Mouse (Mus musculus) stomach, embryonic 15.5 days (tissue): Measurements from ENCODE around the gene Ccl6. TPM values are rescaled to one million over a fixed set of nuclear protein-coding genes. Genes with fewer than 3 reads are reported as not detected.
A peak's percentile ranks its signal among the peaks of the same experiment; 100 is the strongest.

Experiments
- ATAC-seq: fragments of 200-750 bp; cut with Nextera tagmentation; 2 replicates; pipeline ENCODE4 v1.8.0; 2017; ENCODE audit warnings: low read depth, moderate number of reproducible peaks, moderate TSS enrichment; ENCODE audit not compliant: insufficient read depth, low FRiP score
- H3K27ac ChIP-seq: fragments of 300-500 bp; sonication (generic); 2 replicates; pipeline ENCODE4 v1.5.1; 2015; ENCODE audit warnings: mild to moderate bottlenecking, inconsistent platforms
- H3K27me3 ChIP-seq: fragments of 300-500 bp; sonication (generic); replicated peaks from 2 replicates; pipeline ENCODE4 v1.6.1; 2015; ENCODE audit warnings: inconsistent platforms
- H3K36me3 ChIP-seq: fragments of 300-500 bp; sonication (generic); 2 replicates; pipeline ENCODE4 v1.6.1; 2015; ENCODE audit warnings: inconsistent platforms
- H3K4me1 ChIP-seq: fragments of 300-500 bp; sonication (generic); 2 replicates; pipeline ENCODE4 v1.6.1; 2015; ENCODE audit warnings: inconsistent platforms
- H3K4me2 ChIP-seq: fragments of 300-500 bp; sonication (generic); 2 replicates; pipeline ENCODE4 v1.6.1; 2015; ENCODE audit warnings: mild to moderate bottlenecking, inconsistent platforms
- H3K4me3 ChIP-seq: fragments of 300-500 bp; sonication (generic); replicated peaks from 2 replicates; pipeline ENCODE4 v1.5.1; 2015; ENCODE audit warnings: inconsistent platforms
- H3K9ac ChIP-seq: fragments of 300-500 bp; sonication (generic); 2 replicates; pipeline ENCODE4 v1.6.1; 2015; ENCODE audit warnings: inconsistent platforms
- H3K9me3 ChIP-seq: fragments of 300-500 bp; sonication (generic); 2 replicates; pipeline ENCODE4 v1.6.1; 2016; ENCODE audit warnings: inconsistent platforms
- WGBS: fragments of 180-500 bp; shearing (Covaris S2); methylation state at CpG from one replicate; pipeline ENCODE4 v1.1.7; 2015; 5-methylcytosine and 5-hydroxymethylcytosine counted together
- polyA plus RNA-seq: library from polyadenylated mRNA; unstranded; fragments of >200 nt; fragmentation: Nextera tagmentation; extraction: Ambion mirVana; gene quantifications from 2 replicates; pipeline ENCODE4 v1.2.1, GENCODE M21; 2015

Gene Ccl6
- polyA plus RNA-seq, 1 experiment from 2014 or later: 16.1 TPM

- H3K4me1 ChIP-seq: no peaks in the 10 kb centered on the region
- no peak overlapping the region for H3K4me2 ChIP-seq
- H3K9me3 ChIP-seq: no peaks in the 10 kb centered on the region
- no peak overlapping the region for H3K4me3 ChIP-seq
- no peaks in the 10 kb centered on the region for H3K27me3 ChIP-seq
- H3K36me3 ChIP-seq: no peaks in the 10 kb centered on the region
- no peak for ATAC-seq
- H3K9ac ChIP-seq: no peak overlapping the region
- WGBS: 81% methylated on average over 8 of the region's 8 CpGs
- H3K27ac ChIP-seq: no peak overlapping the region
Observed at GRCm38 (mm10) chr11:83572223-83572622, 20.7 kb downstream of the Ccl6 start.

GRCm38 (mm10) chr11:83570189-83570588, 22.7 kb downstream of the Ccl6 start:
- no peaks in the 10 kb centered on the region for H3K36me3 ChIP-seq
- 70% methylated on average over 2 of the region's 2 CpGs for WGBS
- H3K9ac ChIP-seq: no peak overlapping the region
- ATAC-seq: no peak
- no peaks in the 10 kb centered on the region for H3K9me3 ChIP-seq
- no peak overlapping the region for H3K4me3 ChIP-seq
- no peak overlapping the region for H3K27ac ChIP-seq
- H3K4me2 ChIP-seq: no peak overlapping the region
- H3K27me3 ChIP-seq: no peaks in the 10 kb centered on the region
- no peaks in the 10 kb centered on the region for H3K4me1 ChIP-seq

- Histone ChIP-seq H3K4me3 (no peak overlapping the region), H3K9ac (no peak overlapping the region), H3K36me3 (no peaks in the 10 kb centered on the region), H3K27me3 (no peaks in the 10 kb centered on the region), H3K9me3 (no peaks in the 10 kb centered on the region), H3K4me2 (no peak overlapping the region), H3K4me1 (no peaks in the 10 kb centered on the region), H3K27ac (no peak overlapping the region)
- ATAC-seq: no peak
- 82% methylated on average over 7 of the region's 7 CpGs for WGBS
Observed at GRCm38 (mm10) chr11:83569249-83569648, 23.6 kb downstream of the Ccl6 start.

- ATAC-seq: no peak
- 74% methylated on average over 3 of the region's 3 CpGs for WGBS
Observed at GRCm38 (mm10) chr11:83568786-83569185, 24.1 kb downstream of the Ccl6 start.

GRCm38 (mm10) chr11:83568061-83568460, 24.8 kb downstream of the Ccl6 start:
- Histone ChIP-seq H3K27ac (no peak overlapping the region), H3K36me3 (no peaks in the 10 kb centered on the region), H3K4me2 (no peak overlapping the region), H3K27me3 (no peaks in the 10 kb centered on the region), H3K4me3 (no peak overlapping the region), H3K4me1 (no peaks in the 10 kb centered on the region), H3K9ac (no peak overlapping the region), H3K9me3 (no peaks in the 10 kb centered on the region)
- 87% methylated on average over 9 of the region's 9 CpGs for whole genome bisulfite sequencing
- ATAC-seq: no peak

More at GRCm38 (mm10) chr11:83568786-83569185, 24.1 kb downstream of the Ccl6 start:
- no peak overlapping the region for H3K4me3 ChIP-seq
- H3K27me3 ChIP-seq: no peaks in the 10 kb centered on the region
- no peaks in the 10 kb centered on the region for H3K9me3 ChIP-seq
- H3K27ac ChIP-seq: no peak overlapping the region
- H3K4me1 ChIP-seq: no peaks in the 10 kb centered on the region
- no peak overlapping the region for H3K9ac ChIP-seq
- no peaks in the 10 kb centered on the region for H3K36me3 ChIP-seq
- no peak overlapping the region for H3K4me2 ChIP-seq

GRCm38 (mm10) chr11:83567311-83567710, 25.6 kb downstream of the Ccl6 start:
- Histone ChIP-seq H3K4me1 (no peaks in the 10 kb centered on the region), H3K27me3 (no peaks in the 10 kb centered on the region), H3K9ac (no peak overlapping the region), H3K36me3 (no peaks in the 10 kb centered on the region), H3K27ac (no peak overlapping the region), H3K4me2 (no peak overlapping the region), H3K4me3 (no peak overlapping the region), H3K9me3 (no peaks in the 10 kb centered on the region)
- WGBS: 73% methylated on average over 7 of the region's 7 CpGs
- ATAC-seq: no peak

GRCm38 (mm10) chr11:83566617-83567016, 26.3 kb downstream of the Ccl6 start:
- H3K4me2 ChIP-seq: no peak overlapping the region
- no peak for ATAC-seq
- H3K36me3 ChIP-seq: no peaks in the 10 kb centered on the region
- H3K4me3 ChIP-seq: no peak overlapping the region
- no peak overlapping the region for H3K27ac ChIP-seq
- no peaks in the 10 kb centered on the region for H3K4me1 ChIP-seq
- no peaks in the 10 kb centered on the region for H3K27me3 ChIP-seq
- no peak overlapping the region for H3K9ac ChIP-seq
- no peaks in the 10 kb centered on the region for H3K9me3 ChIP-seq

- no peak overlapping the region for H3K4me2 ChIP-seq
- H3K36me3 ChIP-seq: no peaks in the 10 kb centered on the region
- no peak overlapping the region for H3K4me3 ChIP-seq
- 62% methylated on average over 2 of the region's 2 CpGs for WGBS
- H3K27ac ChIP-seq: no peak overlapping the region
- ATAC-seq: no peak
- H3K27me3 ChIP-seq: no peaks in the 10 kb centered on the region
- H3K9me3 ChIP-seq: no peaks in the 10 kb centered on the region
- H3K4me1 ChIP-seq: no peaks in the 10 kb centered on the region
- no peak overlapping the region for H3K9ac ChIP-seq
Observed at GRCm38 (mm10) chr11:83563754-83564153, 29.1 kb downstream of the Ccl6 start.

GRCm38 (mm10) chr11:83562311-83562887, 30.5 kb downstream of the Ccl6 start:
- WGBS: 64% methylated on average over 6 of the region's 6 CpGs
- Histone ChIP-seq H3K9ac (no peak overlapping the region), H3K27ac (no peak overlapping the region), H3K4me3 (no peak overlapping the region), H3K4me2 (no peak overlapping the region), H3K27me3 (no peaks in the 10 kb centered on the region), H3K4me1 (no peaks in the 10 kb centered on the region), H3K36me3 (no peaks in the 10 kb centered on the region), H3K9me3 (no peaks in the 10 kb centered on the region)
- ATAC-seq: no peak

- Histone ChIP-seq H3K9me3 (no peaks in the 10 kb centered on the region), H3K4me1 (no peaks in the 10 kb centered on the region), H3K27me3 (no peaks in the 10 kb centered on the region), H3K9ac (no peak overlapping the region), H3K4me3 (no peak overlapping the region), H3K36me3 (no peaks in the 10 kb centered on the region), H3K27ac (no peak overlapping the region), H3K4me2 (no peak overlapping the region)
- ATAC-seq: no peak
- WGBS: 73% methylated on average over 6 of the region's 6 CpGs
Observed at GRCm38 (mm10) chr11:83560405-83560804, 32.5 kb downstream of the Ccl6 start.

GRCm38 (mm10) chr11:83557074-83557473, 35.8 kb downstream of the Ccl6 start:
- no peaks in the 10 kb centered on the region for H3K36me3 ChIP-seq
- H3K9ac ChIP-seq: no peak overlapping the region
- no peaks in the 10 kb centered on the region for H3K27me3 ChIP-seq
- no peak for ATAC-seq
- no peak overlapping the region for H3K4me3 ChIP-seq
- no peaks in the 10 kb centered on the region for H3K9me3 ChIP-seq
- no peak overlapping the region for H3K4me2 ChIP-seq
- 77% methylated on average over 10 of the region's 10 CpGs for WGBS
- no peak overlapping the region for H3K27ac ChIP-seq
- no peaks in the 10 kb centered on the region for H3K4me1 ChIP-seq

GRCm38 (mm10) chr11:83556085-83556781, 36.7 kb downstream of the Ccl6 start:
- peak; percentile 43; the same call in 1 of the 2 replicates for ATAC-seq
- no peak overlapping the region for H3K27ac ChIP-seq
- no peaks in the 10 kb centered on the region for H3K4me1 ChIP-seq
- no peak overlapping the region for H3K4me3 ChIP-seq
- no peak overlapping the region for H3K9ac ChIP-seq
- no peaks in the 10 kb centered on the region for H3K27me3 ChIP-seq
- no peak overlapping the region for H3K4me2 ChIP-seq
- H3K36me3 ChIP-seq: no peaks in the 10 kb centered on the region
- H3K9me3 ChIP-seq: no peaks in the 10 kb centered on the region
- WGBS: 30% methylated on average over 8 of the region's 8 CpGs
